Mouse (Mus musculus) small intestine, adult 2 months (tissue): ENCODE results near the gene Slc13a2.

Experiments used
- CTCF ChIP-seq: fragments of 200-500 bp; IDR thresholded peaks from 2 replicates; pipeline ENCODE4 v1.5.1; 2012; ENCODE audit warnings: low read depth, mild to moderate bottlenecking, control low read depth, inconsistent platforms, low read length, moderate library complexity, mixed read lengths; ENCODE audit not compliant: insufficient replicate concordance, insufficient read length; ENCODE audit errors: extremely low read depth
- POLR2A ChIP-seq: fragments of 200-500 bp; IDR thresholded peaks from 2 replicates; pipeline ENCODE4 v1.6.1; 2012; ENCODE audit warnings: low read depth, mild to moderate bottlenecking, control low read depth, inconsistent platforms, low read length, moderate library complexity

DNA sequence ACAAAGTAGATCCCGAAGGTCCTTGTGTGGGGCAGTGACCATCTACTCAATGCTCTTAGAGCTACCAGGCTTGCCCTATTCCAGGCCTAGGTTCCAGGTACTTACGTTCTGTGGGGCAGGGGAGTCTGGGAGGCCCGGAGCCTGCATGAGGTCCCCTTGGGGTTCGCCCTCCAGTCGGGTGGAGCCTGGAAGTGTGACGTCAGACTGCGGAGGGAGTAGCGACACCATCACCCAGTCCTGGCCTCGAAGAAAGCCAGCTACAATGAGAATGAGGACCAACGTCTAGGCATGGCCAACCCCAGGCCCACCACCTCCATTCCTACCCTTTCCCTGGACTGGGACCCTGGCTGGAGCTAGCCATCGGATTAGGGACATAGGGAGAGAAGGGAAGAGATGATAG is 50.3 kb downstream of the Slc13a2 start:
- TF ChIP-seq POLR2A (no peak), CTCF (no peak)
